Mouse (Mus musculus) forebrain, postnatal 0 days (tissue): ENCODE measurements around the gene 0610010K14Rik. TPM values are rescaled to one million over a fixed set of nuclear protein-coding genes. Genes with fewer than 3 reads are reported as not detected.

Experiments used
- ATAC-seq: fragments of 200-750 bp; cut with Nextera tagmentation; 2 replicates; pipeline ENCODE4 v1.8.0; 2017; ENCODE audit warnings: mild to moderate bottlenecking, moderate library complexity
- DNase-seq: peaks from one replicate; pipeline ENCODE4 v3.0.0-alpha.2; 2015
- H3K27ac ChIP-seq: fragments of 300-500 bp; sonication (generic); 2 replicates; pipeline ENCODE4 v1.5.1; 2014; ENCODE audit warnings: low read depth, mild to moderate bottlenecking, antibody characterized with exemption, low read length, moderate library complexity, mixed read lengths
- H3K27me3 ChIP-seq: fragments of 300-500 bp; sonication (generic); 2 replicates; pipeline ENCODE4 v1.6.1; 2014; ENCODE audit warnings: mild to moderate bottlenecking, low read length, mixed read lengths; ENCODE audit not compliant: insufficient read depth
- H3K36me3 ChIP-seq: fragments of 300-500 bp; sonication (generic); 2 replicates; pipeline ENCODE4 v1.6.1; 2014; ENCODE audit warnings: mild to moderate bottlenecking, moderate library complexity; ENCODE audit not compliant: insufficient read depth
- H3K4me1 ChIP-seq: fragments of 300-500 bp; sonication (generic); 2 replicates; pipeline ENCODE4 v1.6.1; 2014; ENCODE audit warnings: antibody characterized with exemption; ENCODE audit not compliant: insufficient read depth
- H3K4me2 ChIP-seq: fragments of 300-500 bp; sonication (generic); 2 replicates; pipeline ENCODE4 v1.6.1; 2014; ENCODE audit warnings: low read depth, mild to moderate bottlenecking, moderate library complexity
- H3K4me3 ChIP-seq: fragments of 300-500 bp; sonication (generic); 2 replicates; pipeline ENCODE4 v1.5.1; 2014; ENCODE audit warnings: low read depth, low read length, mixed read lengths
- H3K9ac ChIP-seq: fragments of 300-500 bp; sonication (generic); 2 replicates; pipeline ENCODE4 v1.6.1; 2014; ENCODE audit warnings: mild to moderate bottlenecking
- H3K9me3 ChIP-seq: fragments of 300-500 bp; sonication (generic); 2 replicates; pipeline ENCODE4 v1.6.1; 2016; ENCODE audit warnings: low read length
- CTCF ChIP-seq: sonication (generic); IDR thresholded peaks from 2 replicates; pipeline ENCODE4 v1.5.1; 2016; ENCODE audit warnings: antibody characterized with exemption, control low read depth, low read depth
- WGBS: fragments of 180-500 bp; shearing (Covaris S2); extraction: QIAGEN DNeasy Blood & Tissue Kit; methylation state at CpG from one replicate; pipeline ENCODE4 v1.1.7; 2014; 5-methylcytosine and 5-hydroxymethylcytosine counted together
- polyA plus RNA-seq: library from polyadenylated mRNA; unstranded; fragments of >200 nt; fragmentation: Nextera tagmentation; extraction: Ambion mirVana; gene quantifications from 2 replicates; pipeline ENCODE4 v1.2.1, GENCODE M21; 2015
- total RNA-seq: library from RNA; depleted of rRNA; stranded (reverse); fragments of >200 nt; gene quantifications from 2 replicates; pipeline ENCODE4 v1.2.3, GENCODE M21; 2014

The 0610010K14Rik gene
- total and polyA plus RNA-seq, 2 experiments from 2014 or later = 48.7 to 161 TPM

GRCm38 (mm10) chr11:70235254-70235900 is 2.3 kb downstream of the 0610010K14Rik start:
- WGBS = 90% methylated on average over 12 of the region's 12 CpGs
- Histone ChIP-seq H3K9me3 (no peaks in the 10 kb centered on the region), H3K4me1 (peaks cover 20% of the 10 kb centered on the region; the same call in 1 of the 2 replicates), H3K4me2 (no peak overlapping the region; the same call in 1 of the 2 replicates), H3K4me3 (no peak overlapping the region), H3K9ac (no peak overlapping the region), H3K36me3 (peaks cover 18% of the 10 kb centered on the region), H3K27ac (no peak overlapping the region), H3K27me3 (peaks cover 6% of the 10 kb centered on the region; the same call in 1 of the 2 replicates)
- no peak for DNase-seq
- TF ChIP-seq CTCF = no peak
- ATAC-seq = no peak

- ATAC-seq (no peak), DNase-seq (no peak)
- H3K27me3 ChIP-seq = peaks cover 15% of the 10 kb centered on the region
- no peak overlapping the region for H3K4me3 ChIP-seq
- H3K9ac ChIP-seq = no peak overlapping the region
- H3K9me3 ChIP-seq = no peaks in the 10 kb centered on the region
- no peak overlapping the region for H3K4me2 ChIP-seq
- H3K27ac ChIP-seq = no peak overlapping the region
- H3K36me3 ChIP-seq = peaks cover 18% of the 10 kb centered on the region
- no peak for TF ChIP-seq CTCF
- WGBS = 88% methylated on average over 8 of the region's 8 CpGs
- H3K4me1 ChIP-seq = peaks cover 18% of the 10 kb centered on the region; the same call in 1 of the 2 replicates
These were observed 3.2 kb downstream of the 0610010K14Rik start for GRCm38 (mm10) chr11:70234497-70234896.

- H3K9me3 ChIP-seq = no peaks in the 10 kb centered on the region
- ATAC-seq = no peak
These were observed 3.7 kb downstream of the 0610010K14Rik start for GRCm38 (mm10) chr11:70234037-70234436.

GRCm38 (mm10) chr11:70233016-70233415 is 4.7 kb downstream of the 0610010K14Rik start:
- H3K4me1 ChIP-seq = peaks cover 10% of the 10 kb centered on the region; the same call in 1 of the 2 replicates
- no peaks in the 10 kb centered on the region for H3K9me3 ChIP-seq
- peak overlapping the region; percentile 56 for H3K4me2 ChIP-seq
- WGBS = 31% methylated on average over 8 of the region's 8 CpGs
- H3K4me3 ChIP-seq = peak overlapping the region; percentile 48
- DNase-seq (no peak), ATAC-seq (no peak)
- peak overlapping the region; percentile 66 for H3K9ac ChIP-seq
- H3K27ac ChIP-seq = no peak overlapping the region
- no peak for TF ChIP-seq CTCF
- peaks cover 18% of the 10 kb centered on the region for H3K36me3 ChIP-seq
- H3K27me3 ChIP-seq = peaks cover 24% of the 10 kb centered on the region

More at GRCm38 (mm10) chr11:70234037-70234436, 3.7 kb downstream of the 0610010K14Rik start:
- no peak for TF ChIP-seq CTCF
- no peak overlapping the region for H3K4me2 ChIP-seq
- peaks cover 19% of the 10 kb centered on the region for H3K27me3 ChIP-seq
- no peak overlapping the region for H3K9ac ChIP-seq
- DNase-seq = no peak
- WGBS = 58% methylated on average over 5 of the region's 5 CpGs
- peaks cover 18% of the 10 kb centered on the region for H3K36me3 ChIP-seq
- no peak overlapping the region for H3K27ac ChIP-seq
- no peak overlapping the region for H3K4me3 ChIP-seq
- H3K4me1 ChIP-seq = peaks cover 18% of the 10 kb centered on the region; the same call in 1 of the 2 replicates

- 6% methylated on average over 8 of the region's 10 CpGs for WGBS
- H3K27ac ChIP-seq = 0 out of 2 replicates have a peak overlapping the region, but pooled peaks have one; percentile 35
- H3K9ac ChIP-seq = peak overlapping the region; percentile 66
- H3K4me1 ChIP-seq = peaks cover 10% of the 10 kb centered on the region; the same call in 1 of the 2 replicates
- peak overlapping the region; percentile 48 for H3K4me3 ChIP-seq
- peaks cover 24% of the 10 kb centered on the region for H3K27me3 ChIP-seq
- no peak for TF ChIP-seq CTCF
- H3K4me2 ChIP-seq = peak overlapping the region; percentile 56
- peak; percentile 72 for DNase-seq
- H3K9me3 ChIP-seq = no peaks in the 10 kb centered on the region
- peak; percentile 38; the same call in 1 of the 2 replicates for ATAC-seq
- H3K36me3 ChIP-seq = peaks cover 18% of the 10 kb centered on the region
These were observed 5.2 kb downstream of the 0610010K14Rik start for GRCm38 (mm10) chr11:70232546-70232945.

- peak; percentile 53 for ATAC-seq
- no peaks in the 10 kb centered on the region for H3K9me3 ChIP-seq
- peak; percentile 89 for DNase-seq
- WGBS = 5% methylated on average over 32 of the region's 32 CpGs
- peaks cover 11% of the 10 kb centered on the region for H3K36me3 ChIP-seq
- H3K4me3 ChIP-seq = no peak overlapping the region
- TF ChIP-seq CTCF = peak; percentile 96
- H3K4me1 ChIP-seq = peaks cover 3% of the 10 kb centered on the region
- H3K4me2 ChIP-seq = peak overlapping the region; percentile 46
- H3K27ac ChIP-seq = no peak overlapping the region
- peaks cover 24% of the 10 kb centered on the region for H3K27me3 ChIP-seq
- H3K9ac ChIP-seq = no peak overlapping the region
These were observed 7.4 kb downstream of the 0610010K14Rik start for GRCm38 (mm10) chr11:70230239-70230727.
